Mouse (Mus musculus): ENCODE measurements around the gene Nup50. TPM values are rescaled to one million over a fixed set of nuclear protein-coding genes. Genes with fewer than 3 reads are reported as not detected.

Nup50 gene
- polyA plus RNA-seq, 1 experiment from 2014 or later: 15.2 TPM

DNA sequence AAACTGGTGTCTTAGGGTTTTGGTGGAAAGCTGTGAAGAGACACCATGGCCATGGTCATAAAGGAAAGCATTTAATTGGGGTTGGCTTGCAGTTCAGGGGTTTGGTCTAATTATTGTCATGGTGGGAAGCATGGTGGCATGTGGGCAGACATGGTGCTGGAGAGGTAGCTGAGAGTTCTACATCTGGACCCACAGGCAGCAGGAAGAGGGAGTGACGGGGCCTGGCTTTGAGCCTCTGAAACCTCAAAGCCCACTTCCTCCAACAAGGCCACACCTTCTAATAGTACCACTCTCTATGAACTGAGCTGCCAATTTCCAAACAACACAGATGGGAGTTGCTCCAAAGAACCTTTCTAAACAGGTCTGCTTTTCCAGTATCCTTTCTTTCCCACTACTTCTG lies 26.5 kb upstream of the Nup50 start:
- no peak for ATAC-seq
- H3K36me3 ChIP-seq (replicated peaks; ENCODE audit: insufficient read depth, low read length): no peaks in the 10 kb centered on the region

DNA sequence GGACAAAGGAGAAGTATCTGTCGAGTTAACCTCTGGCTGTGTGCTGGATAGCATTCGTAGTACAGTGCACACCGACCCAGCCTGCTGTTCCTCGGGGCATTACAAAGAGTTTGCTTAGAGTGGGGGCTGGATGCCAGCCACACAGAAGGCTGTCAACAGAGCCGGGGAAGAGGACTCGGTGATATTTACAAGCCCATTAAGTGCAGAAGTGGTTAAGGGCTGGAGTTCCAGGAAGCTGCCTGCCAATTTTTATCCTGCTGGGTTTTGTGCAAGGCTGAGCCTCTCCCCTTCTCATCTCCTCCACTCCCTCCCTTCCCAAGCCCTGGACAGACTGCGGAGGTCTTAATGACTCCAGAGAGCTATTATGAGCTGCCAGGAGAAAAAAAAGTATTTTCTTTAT lies 25.1 kb upstream of the Nup50 start:
- H3K4me1 ChIP-seq (ENCODE audit: insufficient read depth): no peaks in the 10 kb centered on the region
- no peak for TF ChIP-seq EP300 (IDR thresholded peaks at IDR 0.05; ENCODE audit: low read depth)
- no peak for TF ChIP-seq CTCF (IDR thresholded peaks at IDR 0.05; ENCODE audit: low read depth)
- no peak overlapping the region for H3K4me3 ChIP-seq (ENCODE audit: low read depth, low read length)
- no peaks in the 10 kb centered on the region for H3K27me3 ChIP-seq (ENCODE audit: insufficient read depth, low read length)
- 27% methylated on average over 7 of the region's 7 CpGs for WGBS (ENCODE audit: insufficient replicate concordance)
- H3K27ac ChIP-seq (ENCODE audit: low read depth): no peak overlapping the region
- H3K9me3 ChIP-seq (ENCODE audit: low read length): no peaks in the 10 kb centered on the region
- DNase-seq (no peak), ATAC-seq (no peak)
- H3K4me2 ChIP-seq (ENCODE audit: low read depth, low read length): no peak overlapping the region
- no peaks in the 10 kb centered on the region for H3K36me3 ChIP-seq (replicated peaks; ENCODE audit: insufficient read depth, low read length)
- no peak overlapping the region for H3K9ac ChIP-seq (replicated peaks)

More for the DNA sequence above, 26.5 kb upstream of the Nup50 start:
- Histone ChIP-seq H3K9me3 (ENCODE audit: low read length) (no peaks in the 10 kb centered on the region), H3K9ac (replicated peaks) (no peak overlapping the region), H3K4me1 (ENCODE audit: insufficient read depth) (no peaks in the 10 kb centered on the region), H3K4me3 (ENCODE audit: low read depth, low read length) (no peak overlapping the region), H3K27ac (ENCODE audit: low read depth) (no peak overlapping the region), H3K27me3 (ENCODE audit: insufficient read depth, low read length) (no peaks in the 10 kb centered on the region), H3K4me2 (ENCODE audit: low read depth, low read length) (no peak overlapping the region)
- DNase-seq: no peak
- TF ChIP-seq EP300 (IDR thresholded peaks at IDR 0.05; ENCODE audit: low read depth): no peak
- TF ChIP-seq CTCF (IDR thresholded peaks at IDR 0.05; ENCODE audit: low read depth): no peak
- 35% methylated on average over 1 of the region's 1 CpGs for WGBS (ENCODE audit: insufficient replicate concordance)

DNA sequence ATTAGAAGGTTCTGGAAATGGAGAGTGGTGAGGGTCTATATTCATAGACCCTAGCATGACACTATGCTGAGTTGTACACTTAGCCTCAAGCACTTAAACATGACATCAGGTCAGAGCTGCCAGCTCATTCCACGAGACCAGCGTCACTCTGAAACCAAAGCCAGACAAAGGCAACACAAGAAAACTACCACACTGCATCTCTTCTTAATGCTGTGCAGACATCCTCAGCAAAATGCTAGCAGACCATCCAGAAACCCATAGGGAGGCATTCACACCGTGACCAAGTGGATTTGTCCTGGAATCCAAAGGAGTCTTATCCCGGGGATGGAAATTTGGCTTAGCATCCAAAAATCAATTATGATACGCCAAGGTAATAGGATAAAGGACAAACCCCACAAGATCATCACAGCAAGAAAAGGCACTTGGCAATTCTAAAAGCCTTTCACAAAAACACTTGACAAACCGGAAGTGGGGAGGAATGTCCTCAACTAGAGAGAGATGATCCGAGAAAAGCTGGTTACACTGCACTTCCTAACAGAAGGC lies 19.3 kb upstream of the Nup50 start:
- no peak overlapping the region for H3K9ac ChIP-seq (replicated peaks)
- no peaks in the 10 kb centered on the region for H3K4me1 ChIP-seq (ENCODE audit: insufficient read depth)
- H3K27ac ChIP-seq (ENCODE audit: low read depth): no peak overlapping the region
- H3K36me3 ChIP-seq (replicated peaks; ENCODE audit: insufficient read depth, low read length): no peaks in the 10 kb centered on the region
- DNase-seq (no peak), ATAC-seq (no peak)
- no peak overlapping the region for H3K4me3 ChIP-seq (ENCODE audit: low read depth, low read length)
- no peak overlapping the region for H3K4me2 ChIP-seq (ENCODE audit: low read depth, low read length)
- no peaks in the 10 kb centered on the region for H3K27me3 ChIP-seq (ENCODE audit: insufficient read depth, low read length)
- no peak for TF ChIP-seq CTCF (IDR thresholded peaks at IDR 0.05; ENCODE audit: low read depth)
- no peak for TF ChIP-seq EP300 (IDR thresholded peaks at IDR 0.05; ENCODE audit: low read depth)
- 76% methylated on average over 7 of the region's 7 CpGs for WGBS (ENCODE audit: insufficient replicate concordance)
- H3K9me3 ChIP-seq (ENCODE audit: low read length): no peaks in the 10 kb centered on the region

DNA sequence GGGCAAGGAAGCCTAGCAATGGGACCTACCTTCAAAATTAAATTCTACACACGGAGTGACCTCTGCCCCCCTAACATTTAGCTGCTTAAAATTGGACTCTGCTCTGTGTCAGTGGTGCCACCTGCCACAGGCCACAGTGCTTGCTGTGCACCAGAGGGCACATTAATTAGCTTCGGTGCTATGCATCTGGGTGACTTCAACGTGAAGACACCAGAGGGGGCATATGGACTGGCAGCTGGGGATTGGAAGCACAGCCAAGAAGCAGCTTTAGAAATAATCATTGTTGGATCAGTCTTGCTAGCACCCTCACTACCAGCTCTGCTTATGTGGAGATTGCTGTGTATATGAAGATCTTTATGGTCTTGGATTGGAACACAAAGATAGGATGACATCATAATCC lies 10.0 kb upstream of the Nup50 start:
- 85% methylated on average over 3 of the region's 3 CpGs for WGBS (ENCODE audit: insufficient replicate concordance)

DNA sequence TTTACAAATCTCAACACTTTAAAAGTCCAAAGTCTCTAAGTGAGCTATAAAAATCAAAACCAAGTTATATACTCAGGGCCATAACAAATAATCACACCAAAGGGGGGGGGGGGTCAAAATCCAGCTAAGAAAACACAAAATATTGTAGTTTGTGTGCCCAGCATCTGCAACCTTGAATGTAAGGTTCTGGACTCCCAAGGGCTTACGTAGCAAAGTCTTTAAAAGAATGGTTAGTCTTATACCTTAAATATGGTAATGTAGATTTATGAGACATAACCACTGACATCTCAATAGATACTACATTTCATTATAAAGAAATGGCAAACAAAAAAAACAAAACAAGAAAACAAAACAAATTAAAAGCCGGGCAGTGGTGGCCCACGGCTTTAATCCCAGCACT lies 3.3 kb upstream of the Nup50 start, which contains the start of gene Gm29666:
TSS of gene Gm29666 (minus strand) at position 101 of the 400 bp plus-strand sequence.
- Histone ChIP-seq H3K9ac (replicated peaks) (no peak within 1 kb of the TSS), H3K27ac (ENCODE audit: low read depth) (no peak within 1 kb of the TSS), H3K4me2 (ENCODE audit: low read depth, low read length) (no peak within 1 kb of the TSS), H3K9me3 (ENCODE audit: low read length) (no peaks in the 10 kb centered on the region), H3K4me1 (ENCODE audit: insufficient read depth) (peaks cover 5% of the 10 kb centered on the region; the same call in 1 of the 2 replicates), H3K36me3 (replicated peaks; ENCODE audit: insufficient read depth, low read length) (no peaks in the 10 kb centered on the region), H3K27me3 (ENCODE audit: insufficient read depth, low read length) (no peaks in the 10 kb centered on the region), H3K4me3 (ENCODE audit: low read depth, low read length) (no peak within 1 kb of the TSS)
- TF ChIP-seq CTCF (IDR thresholded peaks at IDR 0.05; ENCODE audit: low read depth): no peak
- no peak for TF ChIP-seq EP300 (IDR thresholded peaks at IDR 0.05; ENCODE audit: low read depth)
- 87% methylated on average over 3 of the region's 3 CpGs for WGBS (ENCODE audit: insufficient replicate concordance)
- ATAC-seq: no peak
- no peak for DNase-seq

More for the DNA sequence above, 10.0 kb upstream of the Nup50 start:
- TF ChIP-seq CTCF (IDR thresholded peaks at IDR 0.05; ENCODE audit: low read depth) (no peak), EP300 (IDR thresholded peaks at IDR 0.05; ENCODE audit: low read depth) (no peak)
- no peak overlapping the region for H3K9ac ChIP-seq (replicated peaks)
- H3K27me3 ChIP-seq (ENCODE audit: insufficient read depth, low read length): no peaks in the 10 kb centered on the region
- 0 out of 2 replicates have a peak, but pooled peaks cover 2% of the 10 kb centered on the region for H3K9me3 ChIP-seq (ENCODE audit: low read length)
- no peaks in the 10 kb centered on the region for H3K36me3 ChIP-seq (replicated peaks; ENCODE audit: insufficient read depth, low read length)
- H3K27ac ChIP-seq (ENCODE audit: low read depth): no peak overlapping the region
- no peak for DNase-seq
- no peak for ATAC-seq
- no peaks in the 10 kb centered on the region for H3K4me1 ChIP-seq (ENCODE audit: insufficient read depth)
- no peak overlapping the region for H3K4me3 ChIP-seq (ENCODE audit: low read depth, low read length)
- H3K4me2 ChIP-seq (ENCODE audit: low read depth, low read length): no peak overlapping the region

DNA sequence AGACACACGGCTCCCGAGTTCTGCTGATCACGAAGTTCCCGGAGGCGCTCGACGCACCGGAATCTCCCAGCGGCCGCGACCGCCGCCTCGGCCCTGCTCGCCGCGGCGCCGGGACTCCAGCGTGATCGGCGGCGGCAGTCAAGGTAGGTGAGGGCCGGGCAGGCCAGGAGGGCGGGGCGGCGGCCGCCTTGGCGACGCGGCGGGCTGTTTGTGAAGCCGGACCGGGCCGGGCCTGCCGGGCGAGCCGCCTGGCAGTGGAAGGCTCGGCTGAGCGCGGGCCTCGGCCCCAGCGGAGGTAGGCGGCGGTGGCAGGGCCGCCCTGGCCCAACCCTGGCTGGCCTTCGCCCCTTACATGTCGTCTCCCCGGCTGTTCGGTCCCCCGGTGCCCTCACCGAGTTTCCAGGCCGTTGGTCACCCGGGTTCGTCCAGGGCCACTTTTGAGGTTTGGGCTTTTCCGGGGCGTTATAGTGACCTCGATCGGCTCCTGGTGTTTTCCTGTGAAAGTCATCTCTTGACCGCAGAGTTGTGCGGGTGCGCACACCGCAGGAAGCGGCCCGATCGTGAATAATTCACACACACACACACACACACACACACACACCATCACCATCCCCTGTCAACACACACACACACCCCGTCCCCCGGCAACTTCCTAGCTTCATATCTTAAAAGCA lies 434 bp downstream of the Nup50 start:
- no peak for TF ChIP-seq EP300 (IDR thresholded peaks at IDR 0.05; ENCODE audit: low read depth)
- no peak for TF ChIP-seq CTCF (IDR thresholded peaks at IDR 0.05; ENCODE audit: low read depth)
- Histone ChIP-seq H3K4me3 (ENCODE audit: low read depth, low read length) (peak overlapping the region; percentile 100), H3K27me3 (ENCODE audit: insufficient read depth, low read length) (no peaks in the 10 kb centered on the region), H3K9ac (replicated peaks) (peak overlapping the region; percentile 100), H3K4me2 (ENCODE audit: low read depth, low read length) (peak overlapping the region; percentile 76), H3K36me3 (replicated peaks; ENCODE audit: insufficient read depth, low read length) (peaks cover 19% of the 10 kb centered on the region), H3K9me3 (ENCODE audit: low read length) (no peaks in the 10 kb centered on the region), H3K27ac (ENCODE audit: low read depth) (peak overlapping the region; percentile 100), H3K4me1 (ENCODE audit: insufficient read depth) (peaks cover 13% of the 10 kb centered on the region)
- WGBS (ENCODE audit: insufficient replicate concordance): under 1% methylated on average over 62 of the region's 68 CpGs
- peak; percentile 79 for ATAC-seq
- DNase-seq: no peak
